Mouse (Mus musculus): ENCODE data around the gene Vcl.

- TF ChIP-seq USF1 (IDR thresholded peaks at IDR 0.05; ENCODE audit: low read depth) (no peak), MAX (IDR thresholded peaks at IDR 0.05) (no peak), CTCF (IDR thresholded peaks at IDR 0.05; ENCODE audit: control insufficient read depth, insufficient read depth, insufficient read length) (no peak), MYOD1 (IDR thresholded peaks at IDR 0.05; ENCODE audit: control insufficient read depth, insufficient read length, low read depth) (no peak), MYOG (IDR thresholded peaks at IDR 0.05; ENCODE audit: control insufficient read depth, extremely low read depth, insufficient read length) (no peak)
Measured at GRCm38 (mm10) chr14:20929814-20930434, 726 bp downstream of the Vcl start.
